Mouse (Mus musculus) liver, adult (tissue): Measurements from ENCODE around the gene 2310079G19Rik.

Experiments used
- GATA4 ChIP-seq: IDR thresholded peaks from 2 replicates; pipeline ENCODE4 v1.6.1; 2014; ENCODE audit warnings: mild to moderate bottlenecking, low read length; ENCODE audit not compliant: insufficient replicate concordance

The 2310079G19Rik gene

GRCm38 (mm10) chr16:88627566-88627965, at the start of gene 2310079G19Rik:
Gene 2310079G19Rik, minus strand, starts transcription at chr16:88627666.
- no peak for TF ChIP-seq GATA4

- no peak for TF ChIP-seq GATA4
Observed at GRCm38 (mm10) chr16:88671571-88671970, 44.1 kb upstream of the 2310079G19Rik start, which contains the start of gene Krtap27-1. Gene Krtap27-1, minus strand, starts transcription at chr16:88671671.

- TF ChIP-seq GATA4, result no peak
Observed at GRCm38 (mm10) chr16:88657426-88657825, 30.0 kb upstream of the 2310079G19Rik start.

- no peak for TF ChIP-seq GATA4
Observed at GRCm38 (mm10) chr16:88651952-88652351, 24.5 kb upstream of the 2310079G19Rik start.

GRCm38 (mm10) chr16:88651082-88651481, 23.6 kb upstream of the 2310079G19Rik start:
- TF ChIP-seq GATA4, result no peak

GRCm38 (mm10) chr16:88647358-88647846, 19.9 kb upstream of the 2310079G19Rik start, which contains the start of gene Krtap26-1:
Gene Krtap26-1, minus strand, starts transcription at chr16:88647796.
- no peak for TF ChIP-seq GATA4

- TF ChIP-seq GATA4, result no peak
Observed at GRCm38 (mm10) chr16:88646366-88647111, 19.1 kb upstream of the 2310079G19Rik start.

GRCm38 (mm10) chr16:88640053-88640452, 12.6 kb upstream of the 2310079G19Rik start:
- no peak for TF ChIP-seq GATA4

- no peak for TF ChIP-seq GATA4
Observed at GRCm38 (mm10) chr16:88635142-88635541, 7.7 kb upstream of the 2310079G19Rik start.

GRCm38 (mm10) chr16:88631474-88631873, 4.0 kb upstream of the 2310079G19Rik start:
- no peak for TF ChIP-seq GATA4

GRCm38 (mm10) chr16:88612712-88613111, 14.8 kb downstream of the 2310079G19Rik start:
- no peak for TF ChIP-seq GATA4

GRCm38 (mm10) chr16:88611922-88612321, 15.5 kb downstream of the 2310079G19Rik start, which contains the start of gene Krtap24-1:
Gene Krtap24-1, minus strand, starts transcription at chr16:88612279.
- no peak for TF ChIP-seq GATA4

- TF ChIP-seq GATA4, result no peak
Observed at GRCm38 (mm10) chr16:88604570-88604969, 22.9 kb downstream of the 2310079G19Rik start.

GRCm38 (mm10) chr16:88602464-88602863, 25.0 kb downstream of the 2310079G19Rik start:
- TF ChIP-seq GATA4, result no peak

GRCm38 (mm10) chr16:88600303-88600702, 27.2 kb downstream of the 2310079G19Rik start:
- no peak for TF ChIP-seq GATA4

GRCm38 (mm10) chr16:88599504-88600237, 27.8 kb downstream of the 2310079G19Rik start:
- TF ChIP-seq GATA4, result no peak
